Mouse (Mus musculus) heart, embryonic 14.5 days (tissue): ENCODE data around the gene Bpi. TPM values are rescaled to one million over a fixed set of nuclear protein-coding genes. Genes with fewer than 3 reads are reported as not detected.
A peak's percentile ranks its signal among the peaks of the same experiment; 100 is the strongest.

ENCODE experiments used
- ATAC-seq: fragments of 200-750 bp; cut with Nextera tagmentation; 2 replicates; pipeline ENCODE4 v1.8.0; 2017; ENCODE audit warnings: low read depth, moderate TSS enrichment; ENCODE audit not compliant: insufficient number of reproducible peaks, insufficient read depth, low FRiP score
- H3K27ac ChIP-seq, 2 experiments: fragments of 200-500 bp in 1 of 2; fragments of 300-500 bp in 1 of 2; sonication (generic) in 1 of 2; replicated peaks in 1 of 2; 2 replicates each; pipeline ENCODE4 v1.5.1; 2012 to 2014; ENCODE audit warnings: low read depth in 2 of 2, low read length in 2 of 2, control low read depth in 1 of 2, mild to moderate bottlenecking in 1 of 2, mixed read lengths in 1 of 2; ENCODE audit not compliant: control insufficient read depth in 1 of 2, insufficient read depth in 1 of 2
- H3K27me3 ChIP-seq: fragments of 300-500 bp; sonication (generic); 2 replicates; pipeline ENCODE4 v1.6.1; 2014; ENCODE audit warnings: mild to moderate bottlenecking, low read length, control low read depth; ENCODE audit not compliant: control insufficient read depth, insufficient read depth
- H3K36me3 ChIP-seq: fragments of 300-500 bp; sonication (generic); 2 replicates; pipeline ENCODE4 v1.6.1; 2014; ENCODE audit warnings: mild to moderate bottlenecking, control low read depth, low read length, mixed read lengths; ENCODE audit not compliant: control insufficient read depth, insufficient read depth
- H3K4me1 ChIP-seq, 2 experiments: fragments of 200-500 bp in 1 of 2; fragments of 300-500 bp in 1 of 2; sonication (generic) in 1 of 2; 2 replicates each; pipeline ENCODE4 v1.6.1; 2012 to 2014; ENCODE audit warnings: low read length in 2 of 2, control low read depth in 1 of 2, mixed read lengths in 1 of 2; ENCODE audit not compliant: control insufficient read depth in 2 of 2, insufficient read depth in 2 of 2
- H3K4me2 ChIP-seq: fragments of 300-500 bp; sonication (generic); 2 replicates; pipeline ENCODE4 v1.6.1; 2014; ENCODE audit warnings: mild to moderate bottlenecking, low read length
- H3K4me3 ChIP-seq, 2 experiments: fragments of 200-500 bp in 1 of 2; fragments of 300-500 bp in 1 of 2; sonication (generic) in 1 of 2; 2 replicates each; pipeline ENCODE4 v1.5.1; 2012 to 2014; ENCODE audit warnings: low read length in 2 of 2, mild to moderate bottlenecking in 2 of 2, control low read depth in 1 of 2, low read depth in 1 of 2, moderate library complexity in 1 of 2; ENCODE audit not compliant: control insufficient read depth in 1 of 2, insufficient read depth in 1 of 2
- H3K9ac ChIP-seq: fragments of 300-500 bp; sonication (generic); 2 replicates; pipeline ENCODE4 v1.6.1; 2014; ENCODE audit warnings: mild to moderate bottlenecking, low read length
- H3K9me3 ChIP-seq: fragments of 300-500 bp; sonication (generic); 2 replicates; pipeline ENCODE4 v1.6.1; 2016; ENCODE audit warnings: low read length, control low read depth; ENCODE audit not compliant: control insufficient read depth
- WGBS: fragments of 180-500 bp; shearing (Covaris S2); extraction: QIAGEN DNeasy Blood & Tissue Kit; methylation state at CpG from one replicate; pipeline ENCODE4 v1.1.7; 2014; 5-methylcytosine and 5-hydroxymethylcytosine counted together
- polyA plus RNA-seq: library from polyadenylated mRNA; unstranded; fragments of >200 nt; fragmentation: Nextera tagmentation; extraction: Ambion mirVana; gene quantifications from 2 replicates; pipeline ENCODE4 v1.2.1, GENCODE M21; 2014

Bpi gene
- polyA plus RNA-seq, 1 experiment from 2014 or later = not detected

GRCm38 (mm10) chr2:158219562-158219961 lies 38.3 kb upstream of the Bpi start:
- no peaks in the 10 kb centered on the region for H3K27me3 ChIP-seq
- no peak for ATAC-seq
- WGBS = 83% methylated on average over 2 of the region's 2 CpGs

GRCm38 (mm10) chr2:158221446-158222084 lies 36.3 kb upstream of the Bpi start:
- 82% methylated on average over 9 of the region's 9 CpGs for WGBS
- no peaks in the 10 kb centered on the region for H3K36me3 ChIP-seq
- H3K4me3 ChIP-seq = no peak overlapping the region
- H3K9ac ChIP-seq = no peak overlapping the region
- no peak overlapping the region for H3K4me2 ChIP-seq
- H3K27ac ChIP-seq = no peak overlapping the region
- H3K27me3 ChIP-seq = 0 out of 2 replicates have a peak, but pooled peaks cover 3% of the 10 kb centered on the region
- no peaks in the 10 kb centered on the region for H3K9me3 ChIP-seq
- H3K4me1 ChIP-seq = peaks cover 8 to 9% of the 10 kb centered on the region in 2 experiments
- no peak for ATAC-seq

More at GRCm38 (mm10) chr2:158219562-158219961, 38.3 kb upstream of the Bpi start:
- Histone ChIP-seq H3K36me3 (no peaks in the 10 kb centered on the region), H3K9ac (no peak overlapping the region), H3K27ac (no peak overlapping the region), H3K4me1 (peaks cover 8 to 9% of the 10 kb centered on the region in 2 experiments), H3K4me2 (no peak overlapping the region), H3K4me3 (no peak overlapping the region), H3K9me3 (no peaks in the 10 kb centered on the region)

- Histone ChIP-seq H3K9me3 (no peaks in the 10 kb centered on the region), H3K27ac (no peak overlapping the region), H3K36me3 (no peaks in the 10 kb centered on the region), H3K9ac (no peak overlapping the region), H3K27me3 (0 out of 2 replicates have a peak, but pooled peaks cover 3% of the 10 kb centered on the region), H3K4me2 (no peak overlapping the region), H3K4me1 (peaks cover 8 to 9% of the 10 kb centered on the region in 2 experiments), H3K4me3 (no peak overlapping the region)
- 0 out of 2 replicates have a peak, but pooled peaks have one; percentile 42 for ATAC-seq
- 30% methylated on average over 4 of the region's 4 CpGs for WGBS
These were observed 35.2 kb upstream of the Bpi start for GRCm38 (mm10) chr2:158222664-158223063.

- WGBS = 76% methylated on average over 3 of the region's 3 CpGs
- no peak overlapping the region for H3K4me2 ChIP-seq
- 0 out of 2 replicates have a peak, but pooled peaks cover 3% of the 10 kb centered on the region for H3K27me3 ChIP-seq
- H3K9me3 ChIP-seq = no peaks in the 10 kb centered on the region
- H3K36me3 ChIP-seq = no peaks in the 10 kb centered on the region
- peaks cover 8 to 9% of the 10 kb centered on the region in 2 experiments for H3K4me1 ChIP-seq
- no peak overlapping the region for H3K9ac ChIP-seq
- no peak for ATAC-seq
- H3K4me3 ChIP-seq = no peak overlapping the region
- H3K27ac ChIP-seq = no peak overlapping the region
These were observed 34.4 kb upstream of the Bpi start for GRCm38 (mm10) chr2:158223497-158223896.

GRCm38 (mm10) chr2:158225301-158225700 lies 32.6 kb upstream of the Bpi start:
- Histone ChIP-seq H3K27ac (no peak overlapping the region), H3K4me1 (peaks cover 8 to 19% of the 10 kb centered on the region in 2 experiments), H3K4me2 (no peak overlapping the region), H3K9me3 (no peaks in the 10 kb centered on the region), H3K9ac (no peak overlapping the region), H3K27me3 (peaks cover 11% of the 10 kb centered on the region; the same call in 1 of the 2 replicates), H3K4me3 (no peak overlapping the region), H3K36me3 (no peaks in the 10 kb centered on the region)
- WGBS = 58% methylated on average over 5 of the region's 5 CpGs
- no peak for ATAC-seq

- peaks cover 11% of the 10 kb centered on the region; the same call in 1 of the 2 replicates for H3K27me3 ChIP-seq
- H3K4me1 ChIP-seq = peaks cover 0 to 10% of the 10 kb centered on the region in 2 experiments; a peak in 3 of 4 replicates
- H3K4me3 ChIP-seq = peak within 1 kb of the TSS; percentile 39 to 42
- H3K9me3 ChIP-seq = no peaks in the 10 kb centered on the region
- H3K27ac ChIP-seq = no peak within 1 kb of the TSS
- 1% methylated on average over 40 of the region's 55 CpGs for WGBS
- peak within 1 kb of the TSS; percentile 64 for H3K9ac ChIP-seq
- H3K4me2 ChIP-seq = peak within 1 kb of the TSS; percentile 86
- H3K36me3 ChIP-seq = no peaks in the 10 kb centered on the region
- peak; percentile 70 for ATAC-seq
These were observed 29.0 kb upstream of the Bpi start, which contains the start of gene D630003M21Rik for GRCm38 (mm10) chr2:158228670-158229502. D630003M21Rik (minus strand) TSS chr2:158229222.

GRCm38 (mm10) chr2:158229503-158229892 lies 28.4 kb upstream of the Bpi start:
- Histone ChIP-seq H3K36me3 (no peaks in the 10 kb centered on the region), H3K4me3 (peak overlapping the region; percentile 39 to 42), H3K9me3 (no peaks in the 10 kb centered on the region), H3K9ac (peak overlapping the region; percentile 64), H3K4me1 (peaks cover 0 to 10% of the 10 kb centered on the region in 2 experiments; a peak in 3 of 4 replicates), H3K27me3 (peaks cover 11% of the 10 kb centered on the region; the same call in 1 of the 2 replicates), H3K4me2 (peak overlapping the region; percentile 86), H3K27ac (no peak overlapping the region)
- no peak for ATAC-seq
- WGBS = 30% methylated on average over 7 of the region's 7 CpGs
